Mouse (Mus musculus) activated CD4-positive, CD25-positive, alpha-beta regulatory T cell, adult 4 months (primary cell): ENCODE results near the gene Gm17018. TPM values are rescaled to one million over a fixed set of nuclear protein-coding genes. Genes with fewer than 3 reads are reported as not detected.
"Not testable (repeated sequence)": the region's sequence is repeated elsewhere in the genome, so short reads cannot be mapped to it uniquely, and the experiment has no call there.

Experiments used
- ATAC-seq: one replicate; pipeline ENCODE4 v1.8.0; 2017
- polyA plus RNA-seq, 2 experiments: library from polyadenylated mRNA; unstranded; fragments of 100-300 nt; shearing (Covaris generic); gene quantifications; one replicate each; pipeline ENCODE4 v1.2.1; 2017

Gm17018 gene
- polyA plus RNA-seq, result 10 to 100 TPM; 65.5 to 69.1 TPM

- peak; percentile 94 for ATAC-seq
These were observed at the start of gene Gm17018, which contains the start of gene Poll for GRCm38 (mm10) chr19:45560153-45560890. Gene Gm17018, plus strand, starts transcription at chr19:45560615. Gene Poll, minus strand, starts transcription at chr19:45560531.

- no peak for ATAC-seq
These were observed 49.7 kb upstream of the Gm17018 start for GRCm38 (mm10) chr19:45510680-45511079.

GRCm38 (mm10) chr19:45511406-45511805 lies 49.0 kb upstream of the Gm17018 start:
- no peak for ATAC-seq

- ATAC-seq, result no peak
These were observed 45.1 kb upstream of the Gm17018 start for GRCm38 (mm10) chr19:45515341-45515740.

GRCm38 (mm10) chr19:45516264-45516663 lies 44.2 kb upstream of the Gm17018 start:
- ATAC-seq, result no peak

- ATAC-seq, result no peak
These were observed 33.0 kb upstream of the Gm17018 start for GRCm38 (mm10) chr19:45527382-45527781.

GRCm38 (mm10) chr19:45527931-45528534 lies 32.4 kb upstream of the Gm17018 start:
- peak; percentile 52 for ATAC-seq

GRCm38 (mm10) chr19:45529294-45529693 lies 31.1 kb upstream of the Gm17018 start:
- no peak for ATAC-seq

- ATAC-seq, result no peak
These were observed 30.0 kb upstream of the Gm17018 start for GRCm38 (mm10) chr19:45530200-45530995.

- no peak for ATAC-seq
These were observed 28.9 kb upstream of the Gm17018 start for GRCm38 (mm10) chr19:45531554-45531953.

- ATAC-seq, result no peak
These were observed 26.8 kb upstream of the Gm17018 start for GRCm38 (mm10) chr19:45533617-45534016.

GRCm38 (mm10) chr19:45535214-45535735 lies 25.1 kb upstream of the Gm17018 start:
- no peak for ATAC-seq

- no peak for ATAC-seq
These were observed 24.5 kb upstream of the Gm17018 start for GRCm38 (mm10) chr19:45535929-45536328.

- ATAC-seq, result peak; percentile 73
These were observed 22.9 kb upstream of the Gm17018 start for GRCm38 (mm10) chr19:45537505-45537904.

- no peak for ATAC-seq
These were observed 19.6 kb upstream of the Gm17018 start for GRCm38 (mm10) chr19:45540657-45541408.

- no peak for ATAC-seq
These were observed 18.9 kb upstream of the Gm17018 start for GRCm38 (mm10) chr19:45541409-45542041.

GRCm38 (mm10) chr19:45542061-45542460 lies 18.4 kb upstream of the Gm17018 start:
- no peak for ATAC-seq

- ATAC-seq, result no peak
These were observed 16.1 kb upstream of the Gm17018 start for GRCm38 (mm10) chr19:45544152-45544924.

GRCm38 (mm10) chr19:45544925-45545321 lies 15.5 kb upstream of the Gm17018 start:
- peak; percentile 63 for ATAC-seq

GRCm38 (mm10) chr19:45548196-45548595 lies 12.2 kb upstream of the Gm17018 start:
- not testable (repeated sequence) for ATAC-seq
